Mouse (Mus musculus): Measurements from ENCODE around the gene Gm7168. TPM values are rescaled to one million over a fixed set of nuclear protein-coding genes. Genes with fewer than 3 reads are reported as not detected.
"Not testable (repeated sequence)": the region's sequence is repeated elsewhere in the genome, so short reads cannot be mapped to it uniquely, and the experiment has no call there.

Gene Gm7168
- total RNA-seq (2021): not detected
- long read RNA-seq, experiment 1: 0 reads
- long read RNA-seq, experiment 2: 0 reads

DNA sequence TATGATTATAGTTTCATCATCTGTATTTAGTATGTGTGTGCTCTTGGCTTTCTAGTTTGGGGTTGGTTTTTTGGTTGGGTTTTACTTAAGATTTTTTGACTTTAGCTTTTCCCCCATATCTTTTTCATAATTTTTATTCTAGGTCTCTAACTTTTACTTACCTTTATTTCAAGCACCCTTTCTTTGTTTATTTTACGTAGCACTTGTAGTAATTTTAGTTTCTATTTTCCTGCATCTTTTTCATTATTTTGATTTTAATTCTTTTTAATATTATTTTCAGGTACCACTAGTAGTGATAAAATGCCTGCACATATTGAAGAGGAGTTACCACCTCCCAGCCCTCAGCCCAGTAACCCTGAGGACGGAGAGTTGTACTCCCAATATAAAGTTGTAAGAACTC, at the start of gene Gm7168:
Gm7168 (plus strand) TSS at position 301 of the 400 bp plus-strand sequence.
- DNase-seq (ENCODE audit: low spot score in 2 of 2): not testable (repeated sequence)

DNA sequence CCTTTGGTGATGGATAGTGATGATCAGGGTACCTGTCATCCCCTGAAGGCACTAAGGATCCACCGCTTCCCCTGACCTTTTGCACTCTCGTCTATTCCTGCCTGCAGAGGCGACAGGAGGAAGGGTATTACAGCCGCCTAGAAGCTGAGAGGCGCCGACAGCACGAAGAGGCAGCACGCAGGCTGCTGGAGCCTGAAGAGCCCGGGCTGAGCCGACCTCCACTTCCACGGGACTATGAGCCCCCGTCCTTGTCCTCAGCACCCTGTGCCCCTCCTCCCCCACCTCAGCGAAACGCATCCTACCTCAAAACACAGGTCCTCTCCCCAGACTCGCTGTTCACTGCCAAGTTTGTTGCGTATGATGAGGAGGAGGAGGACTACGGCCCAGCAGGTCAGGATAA, 49.3 kb upstream of the Gm7168 start:
- DNase-seq (ENCODE audit: low spot score in 2 of 2): no peak

DNA sequence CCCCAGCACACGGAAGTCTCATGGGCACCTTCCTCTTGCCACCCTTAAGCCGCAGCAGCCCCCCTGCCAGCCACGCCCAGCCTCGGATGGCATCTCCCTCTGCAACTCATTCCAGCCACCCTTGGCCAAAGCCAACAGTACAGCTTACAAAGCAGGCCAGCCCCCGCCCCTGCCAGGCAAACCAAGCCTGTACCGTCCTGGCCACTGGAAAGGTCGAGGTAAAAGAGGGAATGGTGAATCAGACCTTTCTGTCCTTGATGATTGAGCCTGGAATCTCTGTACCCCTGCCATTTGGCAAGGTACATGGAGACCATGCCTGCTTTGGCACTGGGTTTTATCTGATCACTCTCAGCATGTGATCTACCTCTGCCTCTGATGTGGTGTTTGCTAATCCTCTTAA, 48.9 kb upstream of the Gm7168 start:
- DNase-seq (ENCODE audit: low spot score in 2 of 2): no peak

DNA sequence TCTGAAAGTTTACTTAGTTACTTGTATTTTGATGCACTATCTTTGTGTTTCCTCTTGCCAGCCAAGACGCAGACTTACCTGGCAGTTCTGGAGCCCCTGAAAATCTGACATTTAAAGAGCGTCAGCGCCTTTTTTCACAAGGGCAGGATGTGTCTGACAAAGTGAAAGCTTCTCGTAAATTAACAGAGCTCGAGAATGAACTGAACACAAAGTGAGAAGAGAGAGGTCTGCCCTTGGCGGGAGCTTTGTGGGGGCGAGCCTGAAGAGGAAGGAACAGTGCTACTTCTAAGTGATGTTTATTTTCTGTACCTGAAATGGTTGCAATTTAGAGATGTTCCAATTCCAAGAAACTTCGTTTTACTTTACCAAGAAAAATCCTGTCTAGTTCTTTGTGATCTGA, 44.4 kb upstream of the Gm7168 start:
- DNase-seq (ENCODE audit: low spot score in 2 of 2): no peak

DNA sequence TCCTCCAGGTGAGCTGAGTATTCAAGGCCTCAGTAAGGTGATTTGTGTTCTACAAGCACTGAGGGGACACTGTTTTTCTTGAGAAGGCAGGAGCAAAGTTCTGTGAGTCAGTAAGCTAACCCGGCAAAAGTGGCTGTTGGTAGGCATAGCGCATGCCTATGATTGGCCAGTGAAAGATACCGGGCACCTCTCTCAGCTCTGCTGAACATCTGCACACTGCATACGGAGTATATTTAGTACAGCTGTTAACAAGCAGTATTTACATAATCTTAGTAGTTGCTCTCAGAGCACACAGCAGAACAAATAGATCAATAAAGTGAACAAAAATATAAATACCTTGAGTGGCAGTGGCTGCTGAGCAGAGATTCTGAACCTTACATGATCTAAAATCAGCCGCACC, 41.1 kb upstream of the Gm7168 start:
- DNase-seq (ENCODE audit: low spot score in 2 of 2): no peak

DNA sequence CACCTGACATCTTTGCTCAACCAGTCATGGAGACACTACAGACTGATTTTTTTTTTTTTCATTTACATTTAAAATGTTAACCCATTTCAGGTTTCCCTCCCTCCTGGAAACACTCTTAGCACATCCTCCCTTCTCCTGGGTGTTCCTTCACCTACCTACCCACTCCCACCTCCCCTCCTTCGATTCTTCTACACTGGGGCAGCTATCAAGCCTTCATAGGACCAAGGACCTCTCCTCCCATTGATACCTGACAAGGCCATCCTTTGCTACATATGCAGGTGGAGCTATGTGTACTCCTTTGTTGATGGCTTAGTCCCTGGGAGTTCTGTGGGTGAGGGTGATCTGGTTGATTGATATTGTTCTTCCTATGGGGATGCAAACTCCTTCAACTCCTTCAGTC, 40.5 kb upstream of the Gm7168 start:
- DNase-seq (ENCODE audit: low spot score in 2 of 2): no peak

DNA sequence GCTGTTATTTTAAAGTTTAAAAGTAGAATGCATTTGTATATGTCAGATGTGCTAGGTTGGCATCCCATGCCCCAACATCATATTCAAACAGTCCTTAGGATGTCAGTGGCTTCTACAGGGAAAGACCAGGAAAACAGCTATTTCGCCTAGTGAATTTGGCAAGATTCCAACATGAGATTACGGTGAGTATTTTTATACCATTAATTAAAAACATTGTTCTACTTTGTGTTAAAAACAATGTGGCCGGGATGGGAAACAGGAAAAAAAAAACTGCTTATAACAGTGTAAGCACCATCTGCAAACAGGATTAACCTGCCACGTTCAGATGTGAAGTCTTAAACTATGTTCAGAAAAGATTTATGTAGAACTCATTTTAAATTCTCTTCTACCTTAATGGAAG, 34.2 kb upstream of the Gm7168 start:
- no peak for DNase-seq (ENCODE audit: low spot score in 2 of 2)

DNA sequence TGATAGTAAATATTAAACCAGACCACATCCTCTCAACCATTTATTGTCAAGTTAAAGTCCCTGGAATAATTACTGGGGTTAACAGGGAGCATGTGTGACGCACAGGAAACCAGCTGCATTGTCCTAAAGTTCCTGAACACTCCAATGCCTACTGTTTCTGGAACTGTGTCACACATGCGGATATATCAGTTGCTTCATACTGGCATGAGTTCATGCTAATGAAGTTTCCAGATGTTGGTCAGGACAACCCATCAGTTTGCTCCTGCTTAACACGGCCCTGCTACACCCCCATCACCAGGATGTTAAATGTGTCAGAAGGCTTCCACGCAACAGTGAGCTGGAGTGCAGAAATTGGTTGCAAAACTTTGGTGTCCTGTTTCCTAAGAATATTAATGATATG, 33.6 kb upstream of the Gm7168 start:
- no peak for DNase-seq (ENCODE audit: low spot score in 2 of 2)

DNA sequence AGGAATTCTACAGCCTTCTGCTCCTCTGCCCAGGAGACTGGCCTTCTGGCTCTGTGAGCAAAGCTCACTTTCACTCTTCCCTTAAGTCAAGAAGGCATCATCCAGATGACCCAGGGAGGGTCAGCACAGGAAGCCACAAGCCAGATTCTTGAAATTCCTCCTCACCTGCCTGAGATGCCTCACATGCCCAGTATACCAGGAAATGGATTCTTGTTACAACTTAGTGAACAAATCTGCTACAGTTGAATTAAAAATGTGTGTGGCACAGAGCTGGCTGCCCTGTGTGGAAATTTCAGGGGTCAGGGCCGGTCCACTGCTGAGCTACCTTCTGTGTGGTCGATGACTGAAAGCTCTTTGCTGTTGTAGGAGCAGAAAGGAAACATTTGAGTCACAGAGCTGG, 27.4 kb upstream of the Gm7168 start:
- no peak for DNase-seq (ENCODE audit: low spot score in 2 of 2)

DNA sequence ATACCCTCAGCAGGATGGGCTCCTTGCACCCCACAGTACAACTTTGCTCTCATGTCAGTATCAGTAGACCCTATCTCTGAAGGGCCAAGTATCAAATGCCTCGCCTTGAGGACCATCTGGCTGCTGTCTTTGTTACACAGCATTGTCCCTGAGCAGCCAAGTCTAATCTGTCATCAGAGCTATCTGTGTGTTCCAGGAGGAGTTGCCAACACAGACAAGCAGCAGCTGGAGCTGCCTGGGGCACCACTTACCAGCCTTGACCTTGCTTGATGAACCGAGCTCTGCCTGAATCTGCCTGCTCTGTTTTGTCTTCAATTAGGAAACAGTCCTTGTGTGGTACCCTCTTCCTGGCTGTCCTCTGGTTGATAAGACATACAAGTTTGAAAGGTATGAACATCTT, 24.8 kb upstream of the Gm7168 start:
- no peak for DNase-seq (ENCODE audit: low spot score in 2 of 2)

DNA sequence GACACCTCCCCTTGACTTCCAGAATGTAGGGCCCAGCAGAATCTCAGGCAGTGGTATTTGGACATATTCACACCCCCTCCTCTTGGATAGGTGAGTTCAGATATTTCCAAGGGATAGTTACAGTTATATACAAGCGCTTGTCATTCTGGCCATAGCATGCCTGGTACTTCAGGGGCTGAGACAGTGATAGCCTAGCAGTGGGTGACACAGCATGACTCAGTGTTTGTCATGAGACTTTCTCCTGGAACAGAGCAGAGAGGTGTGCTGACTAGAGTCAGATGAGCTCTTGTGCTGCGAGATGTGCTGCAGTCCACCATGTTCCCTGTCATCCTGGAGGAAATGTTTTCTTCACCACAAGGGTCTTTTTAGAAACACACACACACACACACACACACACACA, 23.6 kb upstream of the Gm7168 start:
- no peak for DNase-seq (ENCODE audit: low spot score in 2 of 2)

DNA sequence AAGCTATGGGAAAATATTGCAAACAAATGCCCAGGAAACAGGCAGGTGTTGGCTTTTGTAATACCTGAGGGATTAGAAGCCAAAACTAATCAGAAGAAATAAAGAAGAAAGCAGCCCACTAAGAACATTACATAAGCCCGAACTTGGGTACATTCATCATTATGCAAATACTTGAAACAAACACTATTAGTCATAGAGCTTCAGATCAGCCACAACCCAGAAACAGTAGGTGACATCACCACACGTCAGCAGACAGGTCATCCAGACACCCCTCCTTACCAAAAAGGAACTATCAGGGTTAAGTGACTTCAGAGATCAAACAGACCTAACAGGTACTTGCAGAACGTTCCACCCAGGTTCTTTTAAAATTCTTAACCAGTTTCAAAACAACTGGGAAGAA, 22.2 kb upstream of the Gm7168 start:
- no peak for DNase-seq (ENCODE audit: low spot score in 2 of 2)

DNA sequence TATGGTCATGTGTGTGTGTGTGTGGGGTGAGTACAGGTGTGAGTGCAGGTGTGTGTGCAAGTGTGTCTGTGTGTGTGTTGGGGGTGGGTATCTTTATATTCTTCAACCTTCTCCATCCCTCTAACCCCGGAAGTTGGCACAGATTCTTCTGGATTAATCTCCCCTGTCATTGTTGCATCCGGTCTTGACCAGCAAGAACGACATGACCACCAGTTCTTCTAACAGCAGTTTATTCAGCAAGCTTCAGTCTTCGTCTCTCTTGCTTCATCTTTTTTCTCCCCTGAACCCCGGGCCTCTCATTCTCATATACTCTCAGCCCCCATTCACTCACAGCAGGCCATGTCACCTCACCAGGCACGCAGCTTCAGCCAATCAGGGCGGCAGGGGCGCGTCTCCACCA, 17.8 kb upstream of the Gm7168 start:
- no peak for DNase-seq (ENCODE audit: low spot score in 2 of 2)

DNA sequence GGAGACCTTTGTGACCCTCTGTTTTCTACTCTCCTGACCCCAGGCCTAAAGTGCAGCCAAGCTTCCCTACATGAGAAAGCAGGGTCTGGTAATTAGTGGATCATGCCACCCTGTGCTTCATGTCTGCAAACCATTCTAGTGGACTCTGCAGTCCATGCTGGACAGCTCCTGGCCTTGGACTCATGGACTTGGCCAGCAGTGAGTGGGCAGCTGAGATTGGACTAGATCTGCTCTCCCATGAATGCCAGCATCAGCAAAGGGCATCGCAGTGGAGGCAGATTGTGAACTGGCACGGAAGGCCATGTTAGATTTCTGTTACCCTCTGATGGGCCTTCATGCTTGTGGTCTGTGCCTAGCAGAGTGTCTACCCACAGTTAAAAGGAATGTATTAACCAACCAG, 12.8 kb upstream of the Gm7168 start:
- DNase-seq (ENCODE audit: low spot score in 2 of 2): not testable (repeated sequence)

DNA sequence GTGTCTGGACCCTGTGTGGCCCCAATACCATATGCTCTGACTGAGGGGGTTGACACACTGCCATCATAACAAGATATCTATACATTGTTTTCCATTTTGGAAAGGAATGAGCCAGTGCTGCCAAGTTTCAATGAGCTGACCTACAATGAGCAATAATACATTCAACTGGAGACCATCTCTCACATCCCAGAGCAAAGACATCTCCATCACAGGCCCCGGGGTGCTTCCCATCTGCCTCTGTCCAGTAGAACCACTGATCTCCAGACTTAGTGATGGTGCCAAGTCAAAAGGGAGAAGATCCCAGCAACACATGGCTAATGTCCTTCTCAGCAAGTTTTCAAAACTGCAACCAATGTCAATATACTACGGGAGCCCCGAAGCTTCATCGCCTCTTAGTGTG, 10.4 kb upstream of the Gm7168 start:
- no peak for DNase-seq (ENCODE audit: low spot score in 2 of 2)

DNA sequence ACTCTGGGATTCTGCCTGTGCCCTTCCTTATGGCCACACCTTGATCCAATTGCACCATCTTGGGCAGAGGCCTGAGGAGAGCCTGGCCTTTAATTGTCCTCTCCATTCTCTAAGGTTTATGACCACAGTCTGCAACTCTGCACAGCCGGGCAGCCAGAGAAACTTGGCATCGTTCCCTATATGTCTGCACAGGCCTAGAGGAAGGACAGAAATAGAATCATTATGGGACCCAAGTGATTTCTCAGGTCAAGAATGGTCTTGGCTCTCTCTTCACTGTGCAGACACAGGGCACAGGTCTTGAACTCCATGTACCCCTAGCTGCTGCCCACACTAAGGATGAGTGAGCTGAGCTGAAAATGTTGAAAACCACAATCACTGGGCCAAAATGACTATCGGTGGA, 9.5 kb upstream of the Gm7168 start:
- DNase-seq (ENCODE audit: low spot score in 2 of 2): no peak

DNA sequence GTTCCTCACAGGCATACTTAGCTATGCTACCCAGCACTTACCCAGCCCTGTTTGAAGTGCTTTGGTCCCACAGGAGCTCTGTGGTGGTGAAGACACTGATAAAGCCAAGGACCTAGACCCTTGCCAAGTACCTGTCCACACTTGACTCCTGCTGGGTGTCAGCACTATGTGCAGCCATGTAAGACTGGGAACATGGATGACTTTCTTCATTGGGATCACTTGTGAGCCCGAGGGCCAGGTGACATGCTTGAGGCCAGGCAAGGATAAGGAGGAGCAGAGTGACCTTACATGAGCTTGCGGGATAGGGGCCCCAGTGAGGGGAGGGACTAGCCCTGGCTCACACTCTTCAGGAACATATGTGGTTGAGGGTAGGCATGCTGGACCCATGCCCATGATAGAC, 8.9 kb upstream of the Gm7168 start:
- not testable (repeated sequence) for DNase-seq (ENCODE audit: low spot score in 2 of 2)

DNA sequence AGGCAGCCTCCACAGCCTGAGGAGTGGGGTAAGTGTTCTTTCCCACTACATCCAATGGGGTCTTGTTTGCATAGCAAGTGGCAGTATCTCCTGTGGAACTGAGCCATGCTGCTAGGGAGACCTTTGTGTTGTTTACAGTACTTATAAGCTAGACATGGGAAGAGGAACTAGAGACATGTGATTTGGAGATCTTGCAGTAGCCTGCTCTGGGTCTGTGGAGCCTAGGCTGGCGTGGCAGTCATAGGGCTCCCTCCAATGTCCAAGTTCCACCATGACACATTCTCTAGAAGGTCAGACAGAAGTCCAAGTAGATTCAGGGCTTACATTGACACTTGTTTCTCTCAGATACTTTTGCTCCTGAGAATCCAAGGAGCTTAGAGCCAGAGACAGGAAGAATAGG, 7.7 kb upstream of the Gm7168 start:
- no peak for DNase-seq (ENCODE audit: low spot score in 2 of 2)

DNA sequence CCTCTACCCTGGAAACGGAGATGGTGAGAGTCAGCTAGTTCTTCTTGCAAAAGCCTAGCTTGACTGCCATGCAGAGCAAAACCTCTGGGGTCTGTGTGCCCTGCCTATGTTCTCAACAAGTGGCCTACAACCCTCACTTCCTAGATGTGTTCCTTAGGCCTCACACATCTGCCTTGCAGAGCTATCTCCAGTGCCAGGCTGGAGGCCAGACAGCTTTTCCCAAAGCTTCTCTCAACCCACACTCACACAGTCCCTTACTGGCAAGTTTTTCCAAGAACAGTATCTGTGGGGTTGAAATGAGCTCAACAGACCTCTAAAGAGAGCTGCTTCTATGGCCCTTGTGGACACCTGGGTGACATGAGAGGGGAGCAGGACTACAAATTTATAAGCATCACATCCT, 3.4 kb downstream of the Gm7168 start:
- DNase-seq (ENCODE audit: low spot score in 2 of 2): not testable (repeated sequence)

DNA sequence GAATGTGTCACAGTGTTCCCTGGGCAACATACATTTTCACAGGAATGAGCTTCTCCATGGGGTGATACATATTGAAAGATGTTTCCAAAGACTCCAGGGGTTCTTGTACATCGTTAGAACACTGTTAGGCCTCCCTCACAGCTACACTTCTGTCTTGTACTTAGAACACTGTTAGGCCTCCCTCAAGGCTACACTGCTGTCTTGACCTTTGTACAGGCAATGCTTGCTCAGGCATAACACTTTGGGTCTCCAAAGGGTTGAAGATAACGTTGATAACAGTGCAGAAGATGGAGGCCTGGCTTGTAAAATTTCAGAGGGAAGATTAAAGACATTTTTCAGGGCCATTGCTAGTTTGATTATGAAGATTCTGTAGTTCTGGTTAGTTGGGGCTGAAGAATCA, 10.0 kb downstream of the Gm7168 start:
- DNase-seq (ENCODE audit: low spot score in 2 of 2): not testable (repeated sequence)

DNA sequence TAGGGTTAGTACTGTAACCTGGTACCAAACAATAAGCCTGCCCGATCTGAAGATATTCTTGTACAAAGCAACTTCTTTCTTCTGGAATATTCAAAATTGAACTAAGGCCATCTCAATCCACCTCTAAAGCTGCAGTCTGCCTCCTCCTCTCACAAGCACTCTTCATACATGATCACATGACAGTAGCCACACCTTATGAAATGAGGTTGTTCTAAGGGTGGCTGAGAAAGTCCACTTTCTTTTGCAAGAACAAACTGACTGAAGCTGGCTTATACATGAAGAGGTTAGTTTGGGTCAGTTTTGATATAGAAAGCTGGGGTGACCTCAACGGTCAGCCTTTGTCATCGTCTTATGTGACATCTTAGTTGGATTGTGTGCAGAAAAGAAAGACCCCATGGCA, 14.1 kb downstream of the Gm7168 start:
- not testable (repeated sequence) for DNase-seq (ENCODE audit: low spot score in 2 of 2)

DNA sequence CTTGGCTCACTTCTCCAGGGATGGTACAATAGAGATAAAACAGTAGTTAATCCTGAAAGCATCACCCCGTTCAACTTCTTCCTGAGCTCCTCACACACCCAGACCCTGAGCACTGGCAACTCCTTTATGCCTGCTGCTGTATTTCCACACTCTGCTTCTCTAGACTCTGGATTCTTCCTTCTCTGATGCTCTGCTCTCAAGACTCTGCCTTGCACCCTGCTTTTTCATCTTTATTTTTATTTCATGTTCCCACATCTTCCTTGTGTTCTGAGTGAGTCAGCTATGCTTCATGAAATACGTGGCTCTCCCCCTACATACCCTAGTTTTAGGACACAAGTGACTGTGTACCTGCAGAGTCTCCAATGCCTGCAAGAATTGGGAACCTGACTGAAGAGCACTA, 16.9 kb downstream of the Gm7168 start:
- not testable (repeated sequence) for DNase-seq (ENCODE audit: low spot score in 2 of 2)

DNA sequence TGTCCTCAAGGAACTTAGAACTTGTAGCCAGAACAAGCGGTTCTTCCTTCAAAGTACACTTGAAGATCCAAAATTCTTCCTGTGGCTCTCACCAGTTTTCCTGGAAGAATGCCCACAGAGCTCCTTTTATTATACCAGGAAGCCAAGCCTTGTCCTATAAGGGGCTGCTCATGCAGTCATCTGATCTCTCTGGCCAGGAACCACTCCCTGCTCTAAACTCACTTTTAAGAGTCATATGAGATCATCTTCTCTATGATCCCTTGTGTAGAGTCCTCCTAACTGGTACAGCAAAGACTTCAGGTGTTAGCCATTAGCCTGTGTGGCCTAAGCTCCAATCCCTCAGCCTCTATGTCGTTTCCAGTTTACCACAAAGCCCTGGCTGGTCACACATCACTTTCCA, 21.7 kb downstream of the Gm7168 start:
- not testable (repeated sequence) for DNase-seq (ENCODE audit: low spot score in 2 of 2)

DNA sequence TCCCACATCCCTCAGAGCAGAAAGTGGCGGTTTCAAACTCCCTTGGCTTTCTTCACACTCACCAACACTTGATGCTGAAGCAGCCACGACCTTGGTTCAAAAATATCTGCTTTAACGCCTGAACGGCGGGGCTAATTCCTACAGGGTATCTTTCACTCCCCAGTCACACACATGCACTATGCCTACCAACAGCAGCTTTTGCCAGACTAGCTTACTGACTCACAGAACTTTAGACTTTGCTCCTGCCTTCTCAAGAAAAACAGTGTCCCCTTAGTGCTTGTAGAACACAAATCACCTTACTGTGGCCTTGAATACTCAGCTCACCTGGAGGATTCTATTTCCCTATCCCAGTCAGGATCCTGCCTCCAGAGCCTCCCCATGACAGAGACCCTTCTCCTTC, 22.6 kb downstream of the Gm7168 start:
- not testable (repeated sequence) for DNase-seq (ENCODE audit: low spot score in 2 of 2)

All from layer of hippocampus, postnatal 14 days (tissue).